Mouse (Mus musculus): ENCODE data around the gene Cachd1. TPM values are rescaled to one million over a fixed set of nuclear protein-coding genes. Genes with fewer than 3 reads are reported as not detected.

Cachd1 gene
- polyA plus RNA-seq, 1 experiment from 2014 or later: 10.5 TPM

- H3K9me3 ChIP-seq (ENCODE audit: control insufficient read depth, low read length): no peaks in the 10 kb centered on the region
- 82% methylated on average over 6 of the region's 6 CpGs for WGBS
- no peaks in the 10 kb centered on the region for H3K36me3 ChIP-seq (ENCODE audit: control insufficient read depth, insufficient read depth, low read length)
- peaks cover 3% of the 10 kb centered on the region; the same call in 1 of the 2 replicates for H3K4me1 ChIP-seq (replicated peaks; ENCODE audit: control insufficient read depth, insufficient read depth, low read length)
- no peak for ATAC-seq (ENCODE audit: low read depth)
- H3K4me2 ChIP-seq (ENCODE audit: low read depth, low read length): no peak overlapping the region
- H3K9ac ChIP-seq (ENCODE audit: low read length): no peak overlapping the region
- H3K4me3 ChIP-seq (ENCODE audit: low read length): no peak overlapping the region
- H3K27ac ChIP-seq (ENCODE audit: low read length): no peak overlapping the region
- no peaks in the 10 kb centered on the region; the same call in 1 of the 2 replicates for H3K27me3 ChIP-seq (ENCODE audit: control insufficient read depth, insufficient read depth, low read depth, low read length)
Observed at GRCm38 (mm10) chr4:100758265-100758898, 18.1 kb upstream of the Cachd1 start.

GRCm38 (mm10) chr4:100759603-100760002, 16.9 kb upstream of the Cachd1 start:
- H3K27me3 ChIP-seq (ENCODE audit: control insufficient read depth, insufficient read depth, low read depth, low read length): no peaks in the 10 kb centered on the region; the same call in 1 of the 2 replicates
- H3K4me1 ChIP-seq (replicated peaks; ENCODE audit: control insufficient read depth, insufficient read depth, low read length): peaks cover 3% of the 10 kb centered on the region; the same call in 1 of the 2 replicates
- H3K9me3 ChIP-seq (ENCODE audit: control insufficient read depth, low read length): no peaks in the 10 kb centered on the region
- no peak overlapping the region for H3K27ac ChIP-seq (ENCODE audit: low read length)
- H3K36me3 ChIP-seq (ENCODE audit: control insufficient read depth, insufficient read depth, low read length): no peaks in the 10 kb centered on the region
- H3K4me2 ChIP-seq (ENCODE audit: low read depth, low read length): no peak overlapping the region
- no peak overlapping the region for H3K4me3 ChIP-seq (ENCODE audit: low read length)
- H3K9ac ChIP-seq (ENCODE audit: low read length): no peak overlapping the region
- peak; percentile 59; the same call in 1 of the 2 replicates for ATAC-seq (ENCODE audit: low read depth)
- WGBS: 40% methylated on average over 1 of the region's 1 CpGs

- Histone ChIP-seq H3K4me2 (ENCODE audit: low read depth, low read length) (no peak overlapping the region), H3K27ac (ENCODE audit: low read length) (peak overlapping the region; percentile 17; the same call in 1 of the 2 replicates), H3K36me3 (ENCODE audit: control insufficient read depth, insufficient read depth, low read length) (no peaks in the 10 kb centered on the region), H3K9ac (ENCODE audit: low read length) (no peak overlapping the region), H3K4me1 (replicated peaks; ENCODE audit: control insufficient read depth, insufficient read depth, low read length) (peaks cover 3% of the 10 kb centered on the region; the same call in 1 of the 2 replicates), H3K27me3 (ENCODE audit: control insufficient read depth, insufficient read depth, low read depth, low read length) (no peaks in the 10 kb centered on the region; the same call in 1 of the 2 replicates), H3K9me3 (ENCODE audit: control insufficient read depth, low read length) (no peaks in the 10 kb centered on the region), H3K4me3 (ENCODE audit: low read length) (no peak overlapping the region)
- ATAC-seq (ENCODE audit: low read depth): peak; percentile 86
- WGBS: 48% methylated on average over 5 of the region's 5 CpGs
Observed at GRCm38 (mm10) chr4:100760416-100760815, 16.1 kb upstream of the Cachd1 start.

GRCm38 (mm10) chr4:100768606-100769005, 7.9 kb upstream of the Cachd1 start:
- ATAC-seq (ENCODE audit: low read depth): peak; percentile 80
- H3K4me3 ChIP-seq (ENCODE audit: low read length): no peak overlapping the region
- no peaks in the 10 kb centered on the region for H3K4me1 ChIP-seq (replicated peaks; ENCODE audit: control insufficient read depth, insufficient read depth, low read length)
- no peaks in the 10 kb centered on the region for H3K9me3 ChIP-seq (ENCODE audit: control insufficient read depth, low read length)
- 23% methylated on average over 3 of the region's 3 CpGs for WGBS
- H3K4me2 ChIP-seq (ENCODE audit: low read depth, low read length): no peak overlapping the region
- no peaks in the 10 kb centered on the region for H3K27me3 ChIP-seq (ENCODE audit: control insufficient read depth, insufficient read depth, low read depth, low read length)
- H3K36me3 ChIP-seq (ENCODE audit: control insufficient read depth, insufficient read depth, low read length): no peaks in the 10 kb centered on the region
- H3K9ac ChIP-seq (ENCODE audit: low read length): no peak overlapping the region
- no peak overlapping the region for H3K27ac ChIP-seq (ENCODE audit: low read length)

GRCm38 (mm10) chr4:100776871-100777375, 448 bp downstream of the Cachd1 start:
- H3K4me1 ChIP-seq (replicated peaks; ENCODE audit: control insufficient read depth, insufficient read depth, low read length): peaks cover 30% of the 10 kb centered on the region
- no peaks in the 10 kb centered on the region for H3K27me3 ChIP-seq (ENCODE audit: control insufficient read depth, insufficient read depth, low read depth, low read length)
- H3K4me3 ChIP-seq (ENCODE audit: low read length): peak overlapping the region; percentile 96
- peak overlapping the region; percentile 94 for H3K27ac ChIP-seq (ENCODE audit: low read length)
- ATAC-seq (ENCODE audit: low read depth): peak; percentile 62
- H3K9ac ChIP-seq (ENCODE audit: low read length): peak overlapping the region; percentile 90
- H3K9me3 ChIP-seq (ENCODE audit: control insufficient read depth, low read length): no peaks in the 10 kb centered on the region
- peak overlapping the region; percentile 84 for H3K4me2 ChIP-seq (ENCODE audit: low read depth, low read length)
- no peaks in the 10 kb centered on the region for H3K36me3 ChIP-seq (ENCODE audit: control insufficient read depth, insufficient read depth, low read length)
- under 1% methylated on average over 53 of the region's 68 CpGs for WGBS

- H3K27ac ChIP-seq (ENCODE audit: low read length): peak overlapping the region; percentile 94
- H3K4me2 ChIP-seq (ENCODE audit: low read depth, low read length): peak overlapping the region; percentile 84
- H3K9ac ChIP-seq (ENCODE audit: low read length): peak overlapping the region; percentile 90
- peaks cover 34% of the 10 kb centered on the region for H3K4me1 ChIP-seq (replicated peaks; ENCODE audit: control insufficient read depth, insufficient read depth, low read length)
- H3K36me3 ChIP-seq (ENCODE audit: control insufficient read depth, insufficient read depth, low read length): no peaks in the 10 kb centered on the region
- ATAC-seq (ENCODE audit: low read depth): peak; percentile 40
- under 1% methylated on average over 40 of the region's 42 CpGs for WGBS
- no peaks in the 10 kb centered on the region for H3K9me3 ChIP-seq (ENCODE audit: control insufficient read depth, low read length)
- no peaks in the 10 kb centered on the region for H3K27me3 ChIP-seq (ENCODE audit: control insufficient read depth, insufficient read depth, low read depth, low read length)
- peak overlapping the region; percentile 96 for H3K4me3 ChIP-seq (ENCODE audit: low read length)
Observed at GRCm38 (mm10) chr4:100777376-100778041, 1.0 kb downstream of the Cachd1 start.

- Histone ChIP-seq H3K9me3 (ENCODE audit: control insufficient read depth, low read length) (no peaks in the 10 kb centered on the region), H3K27me3 (ENCODE audit: control insufficient read depth, insufficient read depth, low read depth, low read length) (no peaks in the 10 kb centered on the region), H3K4me1 (replicated peaks; ENCODE audit: control insufficient read depth, insufficient read depth, low read length) (peaks cover 38% of the 10 kb centered on the region), H3K27ac (ENCODE audit: low read length) (peak overlapping the region; percentile 94; the same call in 1 of the 2 replicates), H3K4me3 (ENCODE audit: low read length) (peak overlapping the region; percentile 96), H3K36me3 (ENCODE audit: control insufficient read depth, insufficient read depth, low read length) (no peaks in the 10 kb centered on the region), H3K9ac (ENCODE audit: low read length) (peak overlapping the region; percentile 90), H3K4me2 (ENCODE audit: low read depth, low read length) (peak overlapping the region; percentile 84)
- WGBS: 6% methylated on average over 16 of the region's 16 CpGs
- ATAC-seq (ENCODE audit: low read depth): no peak
Observed at GRCm38 (mm10) chr4:100778082-100778481, 1.6 kb downstream of the Cachd1 start.

- H3K9me3 ChIP-seq (ENCODE audit: control insufficient read depth, low read length): no peaks in the 10 kb centered on the region
- 39% methylated on average over 4 of the region's 4 CpGs for WGBS
- H3K4me1 ChIP-seq (replicated peaks; ENCODE audit: control insufficient read depth, insufficient read depth, low read length): peaks cover 38% of the 10 kb centered on the region
Observed at GRCm38 (mm10) chr4:100779023-100779422, 2.5 kb downstream of the Cachd1 start.

GRCm38 (mm10) chr4:100779695-100780094, 3.2 kb downstream of the Cachd1 start:
- H3K4me2 ChIP-seq (ENCODE audit: low read depth, low read length): peak overlapping the region; percentile 84
- peak overlapping the region; percentile 96 for H3K4me3 ChIP-seq (ENCODE audit: low read length)
- peaks cover 38% of the 10 kb centered on the region for H3K4me1 ChIP-seq (replicated peaks; ENCODE audit: control insufficient read depth, insufficient read depth, low read length)
- H3K27me3 ChIP-seq (ENCODE audit: control insufficient read depth, insufficient read depth, low read depth, low read length): no peaks in the 10 kb centered on the region
- no peaks in the 10 kb centered on the region for H3K9me3 ChIP-seq (ENCODE audit: control insufficient read depth, low read length)
- H3K36me3 ChIP-seq (ENCODE audit: control insufficient read depth, insufficient read depth, low read length): no peaks in the 10 kb centered on the region
- H3K27ac ChIP-seq (ENCODE audit: low read length): no peak overlapping the region
- no peak overlapping the region for H3K9ac ChIP-seq (ENCODE audit: low read length)
- ATAC-seq (ENCODE audit: low read depth): no peak
- 48% methylated on average over 5 of the region's 5 CpGs for WGBS

More at GRCm38 (mm10) chr4:100779023-100779422, 2.5 kb downstream of the Cachd1 start:
- Histone ChIP-seq H3K4me2 (ENCODE audit: low read depth, low read length) (peak overlapping the region; percentile 84), H3K9ac (ENCODE audit: low read length) (peak overlapping the region; percentile 90), H3K27me3 (ENCODE audit: control insufficient read depth, insufficient read depth, low read depth, low read length) (no peaks in the 10 kb centered on the region), H3K27ac (ENCODE audit: low read length) (no peak overlapping the region), H3K36me3 (ENCODE audit: control insufficient read depth, insufficient read depth, low read length) (no peaks in the 10 kb centered on the region), H3K4me3 (ENCODE audit: low read length) (peak overlapping the region; percentile 96)
- ATAC-seq (ENCODE audit: low read depth): no peak
